Mouse (Mus musculus) kidney, adult 2 months (tissue): ENCODE data around the gene Iglon5. TPM values are rescaled to one million over a fixed set of nuclear protein-coding genes. Genes with fewer than 3 reads are reported as not detected.

Source experiments
- DNase-seq: peaks from one replicate; pipeline ENCODE4 v3.0.0; 2021
- H3K27ac ChIP-seq: fragments of 200-500 bp; 2 replicates; pipeline ENCODE4 v1.5.1; 2012; ENCODE audit warnings: low read depth, low read length, control low read depth, inconsistent platforms; ENCODE audit not compliant: insufficient read depth
- H3K27me3 ChIP-seq: fragments of 200-500 bp; replicated peaks from 2 replicates; pipeline ENCODE4 v1.6.1; 2012; ENCODE audit warnings: mild to moderate bottlenecking, moderate library complexity, low read length, inconsistent platforms; ENCODE audit not compliant: control insufficient read depth, insufficient read depth
- H3K36me3 ChIP-seq: fragments of 200-500 bp; 2 replicates; pipeline ENCODE4 v1.6.1; 2012; ENCODE audit warnings: mild to moderate bottlenecking, moderate library complexity, low read length, inconsistent platforms; ENCODE audit not compliant: control insufficient read depth, insufficient read depth
- H3K4me1 ChIP-seq: fragments of 200-500 bp; 2 replicates; pipeline ENCODE4 v1.6.1; 2011; ENCODE audit warnings: low read length; ENCODE audit not compliant: control insufficient read depth, insufficient read depth
- H3K4me3 ChIP-seq: fragments of 200-500 bp; 2 replicates; pipeline ENCODE4 v1.5.1; 2011; ENCODE audit warnings: mild to moderate bottlenecking, low read depth, low read length, control low read depth; ENCODE audit not compliant: insufficient read depth
- CTCF ChIP-seq: fragments of 200-500 bp; conservative IDR thresholded peaks from 2 replicates; pipeline ENCODE4 v1.5.1; 2011; ENCODE audit warnings: low read depth, mild to moderate bottlenecking, control low read depth, low read length, moderate library complexity, mixed read lengths; ENCODE audit not compliant: insufficient read depth, insufficient read length
- POLR2A ChIP-seq: fragments of 200-500 bp; IDR thresholded peaks from one replicate; pipeline ENCODE4 v1.6.1; 2011; ENCODE audit warnings: low read depth, low read length, control low read depth
- WGBS: fragments of 180-500 bp; shearing (Covaris S2); methylation state at CpG from one replicate; pipeline ENCODE4 v1.1.7; 2018; 5-methylcytosine and 5-hydroxymethylcytosine counted together
- polyA plus RNA-seq: library from polyadenylated mRNA; depleted of rRNA; stranded (reverse); fragments of >200 nt; gene quantifications from 2 replicates; pipeline ENCODE4 v1.2.3, GENCODE M21; 2012; rRNA removed

Gene Iglon5
- polyA plus RNA-seq, 1 experiment: 1.1 TPM

GRCm38 (mm10) chr7:43427406-43427805 lies 62.5 kb downstream of the Iglon5 start, which contains the start of gene Lim2:
Lim2 (plus strand) TSS chr7:43427670.
- Histone ChIP-seq H3K27me3 (no peaks in the 10 kb centered on the region), H3K27ac (no peak within 1 kb of the TSS), H3K4me1 (no peaks in the 10 kb centered on the region), H3K4me3 (no peak within 1 kb of the TSS), H3K36me3 (no peaks in the 10 kb centered on the region)
- no peak for DNase-seq
- WGBS: 77% methylated on average over 8 of the region's 8 CpGs
- TF ChIP-seq CTCF (no peak), POLR2A (no peak)

- DNase-seq: no peak
- TF ChIP-seq POLR2A (no peak), CTCF (no peak)
- Histone ChIP-seq H3K27ac (no peak overlapping the region), H3K36me3 (no peaks in the 10 kb centered on the region), H3K4me3 (no peak overlapping the region), H3K4me1 (no peaks in the 10 kb centered on the region), H3K27me3 (no peaks in the 10 kb centered on the region)
- 67% methylated on average over 3 of the region's 3 CpGs for WGBS
These were observed 65.8 kb downstream of the Iglon5 start for GRCm38 (mm10) chr7:43423991-43424625.

GRCm38 (mm10) chr7:43422995-43423617 lies 66.8 kb downstream of the Iglon5 start:
- 19% methylated on average over 11 of the region's 11 CpGs for WGBS
- H3K27ac ChIP-seq: no peak overlapping the region
- DNase-seq: peak; percentile 87
- H3K27me3 ChIP-seq: no peaks in the 10 kb centered on the region
- TF ChIP-seq CTCF (peak; percentile 99; the same call in 1 of the 2 replicates), POLR2A (no peak)
- H3K4me1 ChIP-seq: no peaks in the 10 kb centered on the region
- no peak overlapping the region for H3K4me3 ChIP-seq
- no peaks in the 10 kb centered on the region for H3K36me3 ChIP-seq

Other genes with a start within 250 kb of the Iglon5 start
- 3.7 and 4.6 TPM in 2 replicates for gene Zfp715, start 176.8 kb downstream of the Iglon5 start, polyA plus RNA-seq
- 0.04 and 0.13 TPM in 2 replicates for gene Siglecf, start 138.7 kb downstream of the Iglon5 start, polyA plus RNA-seq
- gene Siglecg, start 81.9 kb downstream of the Iglon5 start, polyA plus RNA-seq: 1.4 and 7.7 TPM in 2 replicates
- not detected in 2 replicates for gene Lim2, start 62.4 kb downstream of the Iglon5 start, polyA plus RNA-seq
- gene Nkg7, start 53.0 kb downstream of the Iglon5 start, polyA plus RNA-seq: 2.0 and 8.4 TPM in 2 replicates
- 0.33 TPM in 1 of 2 replicates, not detected in the other for gene Cldnd2, start 49.3 kb downstream of the Iglon5 start, polyA plus RNA-seq
- 477 and 614 TPM in 2 replicates for gene Etfb, start 46.0 kb downstream of the Iglon5 start, polyA plus RNA-seq
- 1.8 and 3.6 TPM in 2 replicates for gene Gm45233, start 45.9 kb downstream of the Iglon5 start, polyA plus RNA-seq
- 5.9 and 6.7 TPM in 2 replicates for gene Vsig10l, start 26.9 kb downstream of the Iglon5 start, polyA plus RNA-seq
- not detected in 2 replicates for gene 4931406B18Rik, start 15.9 kb upstream of the Iglon5 start, polyA plus RNA-seq
- gene Cd33, start 54.4 kb upstream of the Iglon5 start, polyA plus RNA-seq: 2.4 and 3.9 TPM in 2 replicates
- gene Zfp658, start 72.2 kb upstream of the Iglon5 start, polyA plus RNA-seq: 0.91 and 1.1 TPM in 2 replicates
- 2.1 and 2.6 TPM in 2 replicates for gene Zfp719, start 89.5 kb upstream of the Iglon5 start, polyA plus RNA-seq
- not detected in 2 replicates for gene Zfp819, start 117.1 kb upstream of the Iglon5 start, polyA plus RNA-seq
- gene Ceacam18, start 144.6 kb upstream of the Iglon5 start, polyA plus RNA-seq: not detected in 2 replicates
- 2.8 and 3.8 TPM in 2 replicates for gene Siglece, start 170.1 kb upstream of the Iglon5 start, polyA plus RNA-seq
- 6.1 and 7.0 TPM in 2 replicates for gene Ctu1, start 181.9 kb upstream of the Iglon5 start, polyA plus RNA-seq
- gene Klk14, start 200.3 kb upstream of the Iglon5 start, polyA plus RNA-seq: 0.11 TPM in 1 of 2 replicates, not detected in the other
- gene Klk13, start 222.5 kb upstream of the Iglon5 start, polyA plus RNA-seq: 0.04 TPM in 1 of 2 replicates, not detected in the other